Mouse (Mus musculus) embryonic facial prominence, embryonic 12.5 days (tissue): ENCODE results near the gene Oxct2a. TPM values are rescaled to one million over a fixed set of nuclear protein-coding genes. Genes with fewer than 3 reads are reported as not detected.
"Not testable (repeated sequence)": the region's sequence is repeated elsewhere in the genome, so short reads cannot be mapped to it uniquely, and the experiment has no call there.

ENCODE experiments used
- ATAC-seq: fragments of 200-750 bp; cut with Nextera tagmentation; 2 replicates; pipeline ENCODE4 v1.8.0; 2017; ENCODE audit not compliant: insufficient number of reproducible peaks, insufficient read depth, low FRiP score, low TSS enrichment
- H3K27ac ChIP-seq: fragments of 300-500 bp; sonication (generic); 2 replicates; pipeline ENCODE4 v1.5.1; 2016; ENCODE audit warnings: mild to moderate bottlenecking
- H3K27me3 ChIP-seq: fragments of 300-500 bp; sonication (generic); 2 replicates; pipeline ENCODE4 v1.6.1; 2016; ENCODE audit warnings: mild to moderate bottlenecking, moderate library complexity
- H3K36me3 ChIP-seq: fragments of 300-500 bp; sonication (generic); 2 replicates; pipeline ENCODE4 v1.6.1; 2016; ENCODE audit warnings: mild to moderate bottlenecking
- H3K4me1 ChIP-seq: fragments of 300-500 bp; sonication (generic); 2 replicates; pipeline ENCODE4 v1.6.1; 2016
- H3K4me2 ChIP-seq: fragments of 300-500 bp; sonication (generic); replicated peaks from 2 replicates; pipeline ENCODE4 v1.6.1; 2016; ENCODE audit warnings: mild to moderate bottlenecking, moderate library complexity
- H3K4me3 ChIP-seq: fragments of 300-500 bp; sonication (generic); 2 replicates; pipeline ENCODE4 v1.5.1; 2016; ENCODE audit warnings: mild to moderate bottlenecking
- H3K9ac ChIP-seq: fragments of 300-500 bp; sonication (generic); 2 replicates; pipeline ENCODE4 v1.6.1; 2016; ENCODE audit warnings: mild to moderate bottlenecking, moderate library complexity
- H3K9me3 ChIP-seq: fragments of 300-500 bp; sonication (generic); 2 replicates; pipeline ENCODE4 v1.6.1; 2016; ENCODE audit warnings: mild to moderate bottlenecking, moderate library complexity
- WGBS: fragments of 180-500 bp; shearing (Covaris S2); methylation state at CpG from one replicate; pipeline ENCODE4 v1.1.7; 2016; 5-methylcytosine and 5-hydroxymethylcytosine counted together
- polyA plus RNA-seq: library from polyadenylated mRNA; unstranded; fragments of >200 nt; fragmentation: Nextera tagmentation; extraction: Ambion mirVana; gene quantifications from 2 replicates; pipeline ENCODE4 v1.2.1, GENCODE M21; 2016

Gene Oxct2a
- polyA plus RNA-seq, 1 experiment from 2014 or later = not detected

DNA sequence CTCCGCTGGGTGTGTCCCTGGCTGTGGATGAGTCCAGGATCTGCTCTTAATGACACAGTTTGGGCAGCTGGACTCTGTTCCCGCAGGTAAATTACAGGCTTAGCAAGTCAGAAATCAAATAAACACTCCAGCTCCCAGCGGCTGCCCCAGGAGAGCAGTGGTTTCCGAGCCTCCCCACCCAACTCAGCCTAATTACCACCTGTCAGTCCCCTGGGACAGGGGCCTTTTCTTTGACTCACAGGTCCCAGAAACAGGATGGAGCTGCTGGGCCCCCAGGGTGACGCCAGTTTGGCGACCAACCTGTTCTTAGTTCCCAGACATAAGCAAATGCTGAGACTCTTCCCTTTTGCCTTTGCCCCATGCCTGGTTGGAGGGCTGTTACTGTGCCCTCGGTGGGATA is 11.6 kb downstream of the Oxct2a start:
- 66% methylated on average over 7 of the region's 7 CpGs for WGBS
- no peak overlapping the region for H3K9ac ChIP-seq
- ATAC-seq = no peak
- no peaks in the 10 kb centered on the region for H3K4me1 ChIP-seq
- no peaks in the 10 kb centered on the region for H3K27me3 ChIP-seq
- no peak overlapping the region for H3K4me3 ChIP-seq
- H3K4me2 ChIP-seq = no peak overlapping the region
- no peak overlapping the region for H3K27ac ChIP-seq
- no peaks in the 10 kb centered on the region for H3K9me3 ChIP-seq
- H3K36me3 ChIP-seq = no peaks in the 10 kb centered on the region

DNA sequence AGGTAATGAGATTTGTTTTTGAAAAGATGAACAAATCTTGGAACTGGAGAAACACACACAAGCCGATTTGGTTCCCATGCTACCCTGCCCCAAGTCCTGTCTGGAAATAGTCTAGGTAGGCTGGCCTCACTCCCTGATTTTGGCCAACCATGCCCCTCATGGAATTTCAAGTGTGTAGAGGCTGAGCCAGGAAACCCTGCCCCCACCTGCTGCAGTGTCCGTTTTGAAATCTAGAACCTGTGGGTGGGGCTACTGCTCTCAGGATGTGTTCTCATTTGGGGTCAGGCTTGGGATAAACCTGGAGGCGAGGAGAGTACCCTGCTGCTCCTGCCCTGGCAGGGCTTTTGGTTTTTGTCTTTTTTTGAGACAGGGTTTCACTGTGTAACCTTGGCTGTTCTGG is 15.1 kb downstream of the Oxct2a start:
- H3K4me3 ChIP-seq = no peak overlapping the region
- H3K9ac ChIP-seq = no peak overlapping the region
- no peaks in the 10 kb centered on the region for H3K4me1 ChIP-seq
- H3K9me3 ChIP-seq = no peaks in the 10 kb centered on the region
- peaks cover 12% of the 10 kb centered on the region for H3K36me3 ChIP-seq
- WGBS = 47% methylated on average over 3 of the region's 3 CpGs
- H3K27me3 ChIP-seq = no peaks in the 10 kb centered on the region
- H3K4me2 ChIP-seq = no peak overlapping the region
- no peak overlapping the region for H3K27ac ChIP-seq
- no peak for ATAC-seq

GRCm38 (mm10) chr4:123306999-123307398 is 16.4 kb downstream of the Oxct2a start:
- ATAC-seq = no peak
- Histone ChIP-seq H3K27me3 (no peaks in the 10 kb centered on the region), H3K9me3 (no peaks in the 10 kb centered on the region), H3K4me3 (no peak overlapping the region), H3K4me2 (no peak overlapping the region), H3K27ac (no peak overlapping the region), H3K9ac (no peak overlapping the region), H3K36me3 (peaks cover 25% of the 10 kb centered on the region), H3K4me1 (no peaks in the 10 kb centered on the region)
- WGBS = 87% methylated on average over 10 of the region's 10 CpGs

DNA sequence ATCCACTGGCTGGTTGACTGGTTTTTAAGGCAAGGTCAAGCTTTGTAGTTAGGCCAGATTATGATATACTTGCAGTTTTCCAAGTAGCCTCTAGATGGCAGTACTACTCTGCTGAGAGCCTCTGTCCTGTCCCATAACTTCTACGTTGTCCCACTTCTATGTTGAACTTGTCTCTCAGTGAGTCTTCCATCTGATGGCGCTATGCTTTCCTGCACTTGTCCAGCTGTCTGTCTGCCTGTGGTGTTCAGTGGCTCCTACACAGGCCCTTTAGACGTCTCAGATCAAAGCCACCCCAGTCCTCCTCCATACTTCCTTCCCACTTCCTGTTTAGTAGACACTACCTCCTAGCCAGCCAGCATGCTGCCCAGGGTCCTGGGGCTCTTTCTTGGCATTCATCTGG is 17.6 kb downstream of the Oxct2a start:
- Histone ChIP-seq H3K9ac (no peak overlapping the region), H3K36me3 (peaks cover 28% of the 10 kb centered on the region), H3K9me3 (no peaks in the 10 kb centered on the region), H3K27ac (no peak overlapping the region), H3K4me2 (no peak overlapping the region), H3K4me3 (no peak overlapping the region), H3K4me1 (no peaks in the 10 kb centered on the region), H3K27me3 (no peaks in the 10 kb centered on the region)
- 0 out of 2 replicates have a peak, but pooled peaks have one; percentile 35 for ATAC-seq
- 28% methylated on average over 3 of the region's 3 CpGs for WGBS

GRCm38 (mm10) chr4:123298980-123299670 is 24.3 kb downstream of the Oxct2a start:
- no peak for ATAC-seq
- Histone ChIP-seq H3K27ac (no peak overlapping the region), H3K4me1 (no peaks in the 10 kb centered on the region), H3K9ac (no peak overlapping the region), H3K4me3 (no peak overlapping the region), H3K36me3 (peaks cover 85% of the 10 kb centered on the region), H3K9me3 (no peaks in the 10 kb centered on the region), H3K4me2 (no peak overlapping the region), H3K27me3 (no peaks in the 10 kb centered on the region)
- 96% methylated on average over 11 of the region's 11 CpGs for WGBS

DNA sequence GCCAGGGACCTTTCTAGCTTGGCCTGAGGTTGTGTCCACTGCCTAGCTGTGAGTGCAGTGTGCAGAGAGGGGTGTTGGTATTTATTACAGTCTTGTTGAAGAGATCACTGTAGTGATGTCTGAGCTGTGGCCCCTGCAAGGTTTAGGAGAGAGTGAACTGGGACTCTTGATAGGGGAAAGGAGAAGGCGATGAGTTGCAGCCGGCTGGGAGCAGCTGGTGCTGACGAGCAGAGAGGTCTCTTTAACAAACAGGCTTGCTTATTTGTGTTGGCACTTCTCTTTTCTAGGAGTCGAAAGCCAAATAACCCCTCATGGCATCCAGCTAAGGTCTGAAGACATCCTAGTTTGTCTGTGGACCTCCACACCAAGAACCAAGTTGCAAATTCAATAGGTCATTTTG is 25.2 kb downstream of the Oxct2a start:
- Histone ChIP-seq H3K36me3 (peaks cover 85% of the 10 kb centered on the region), H3K4me2 (no peak overlapping the region), H3K27me3 (no peaks in the 10 kb centered on the region), H3K4me1 (no peaks in the 10 kb centered on the region), H3K9ac (no peak overlapping the region), H3K4me3 (no peak overlapping the region), H3K9me3 (no peaks in the 10 kb centered on the region), H3K27ac (no peak overlapping the region)
- WGBS = 93% methylated on average over 4 of the region's 4 CpGs
- no peak for ATAC-seq

DNA sequence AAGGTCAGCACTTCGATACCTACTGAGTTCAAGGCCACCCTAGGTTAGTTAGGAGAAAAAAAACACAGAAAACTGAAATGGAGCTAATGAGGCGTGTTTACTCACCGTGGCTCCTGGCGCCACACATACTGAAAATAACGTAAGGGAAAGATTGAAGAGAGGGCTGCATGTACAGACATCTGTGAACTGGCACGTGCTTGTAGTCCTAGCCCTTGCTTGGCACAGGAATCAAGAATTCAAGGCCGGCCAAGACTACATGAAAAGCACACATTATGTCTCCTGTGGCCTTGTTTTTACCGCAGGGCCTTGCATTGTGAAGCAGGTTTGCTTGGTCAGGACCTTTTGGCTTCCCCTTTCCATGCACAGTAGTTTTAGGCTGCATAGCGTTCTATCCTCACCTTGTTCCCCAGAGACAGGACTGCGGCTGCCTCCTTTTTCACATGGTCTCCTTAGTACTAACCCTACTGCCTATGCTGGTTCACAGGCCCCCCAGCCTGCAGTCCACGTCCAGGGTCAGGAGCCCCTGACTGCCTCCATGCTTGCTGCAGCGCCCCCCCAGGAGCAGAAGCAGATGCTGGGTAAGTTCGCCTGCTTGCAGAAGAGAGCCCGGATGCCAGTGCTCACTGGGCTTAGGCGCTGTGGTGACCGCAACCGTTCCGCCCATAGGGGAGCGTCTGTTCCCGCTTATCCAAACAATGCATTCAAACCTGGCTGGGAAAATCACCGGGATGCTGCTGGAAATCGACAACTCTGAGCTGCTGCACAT is 26.1 kb downstream of the Oxct2a start:
- ATAC-seq = no peak
- peaks cover 85% of the 10 kb centered on the region for H3K36me3 ChIP-seq
- H3K4me3 ChIP-seq = no peak overlapping the region
- no peaks in the 10 kb centered on the region for H3K9me3 ChIP-seq
- WGBS = 87% methylated on average over 22 of the region's 22 CpGs
- no peak overlapping the region for H3K4me2 ChIP-seq
- H3K27ac ChIP-seq = no peak overlapping the region
- no peaks in the 10 kb centered on the region for H3K4me1 ChIP-seq
- no peak overlapping the region for H3K9ac ChIP-seq
- H3K27me3 ChIP-seq = no peaks in the 10 kb centered on the region

- no peaks in the 10 kb centered on the region for H3K4me1 ChIP-seq
- H3K9me3 ChIP-seq = no peaks in the 10 kb centered on the region
- H3K36me3 ChIP-seq = peaks cover 92% of the 10 kb centered on the region
- H3K4me3 ChIP-seq = no peak overlapping the region
- H3K27me3 ChIP-seq = no peaks in the 10 kb centered on the region
- H3K27ac ChIP-seq = no peak overlapping the region
- H3K4me2 ChIP-seq = no peak overlapping the region
- H3K9ac ChIP-seq = no peak overlapping the region
- ATAC-seq = no peak
- WGBS = 84% methylated on average over 5 of the region's 5 CpGs
Measured at GRCm38 (mm10) chr4:123296148-123296534, 27.3 kb downstream of the Oxct2a start.

GRCm38 (mm10) chr4:123295516-123296147 is 27.8 kb downstream of the Oxct2a start:
- H3K9me3 ChIP-seq = no peaks in the 10 kb centered on the region
- peaks cover 95% of the 10 kb centered on the region for H3K36me3 ChIP-seq
- no peak for ATAC-seq
- no peak overlapping the region for H3K27ac ChIP-seq
- no peak overlapping the region for H3K9ac ChIP-seq
- H3K27me3 ChIP-seq = no peaks in the 10 kb centered on the region
- H3K4me2 ChIP-seq = no peak overlapping the region
- no peak overlapping the region for H3K4me3 ChIP-seq
- 85% methylated on average over 21 of the region's 21 CpGs for WGBS
- no peaks in the 10 kb centered on the region for H3K4me1 ChIP-seq

DNA sequence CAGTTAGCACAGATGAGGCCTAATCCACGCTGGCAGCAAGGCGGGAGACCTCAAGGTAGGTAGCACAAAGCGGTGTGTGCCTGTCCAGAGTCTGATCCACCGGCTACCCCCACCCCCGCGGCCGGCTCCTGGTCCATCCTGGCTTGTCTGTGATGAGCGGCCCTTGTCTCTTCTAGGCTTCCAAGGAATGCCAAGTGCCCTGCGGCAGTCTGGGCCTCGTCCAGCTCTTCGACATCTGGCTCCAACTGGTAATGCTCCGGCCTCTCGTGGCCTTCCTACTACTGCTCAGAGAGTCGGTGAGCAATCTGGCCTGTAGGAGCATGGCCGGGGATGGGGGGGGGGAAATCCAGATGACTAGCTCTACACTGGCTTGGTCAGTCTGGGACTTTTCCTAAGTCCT is 28.4 kb downstream of the Oxct2a start:
- 79% methylated on average over 15 of the region's 15 CpGs for WGBS
- H3K27me3 ChIP-seq, H3K4me1 ChIP-seq, H3K9ac ChIP-seq, ATAC-seq, H3K9me3 ChIP-seq, H3K4me2 ChIP-seq, H3K27ac ChIP-seq, H3K4me3 ChIP-seq: not testable (repeated sequence)
- peaks cover 90% of the 10 kb centered on the region for H3K36me3 ChIP-seq

DNA sequence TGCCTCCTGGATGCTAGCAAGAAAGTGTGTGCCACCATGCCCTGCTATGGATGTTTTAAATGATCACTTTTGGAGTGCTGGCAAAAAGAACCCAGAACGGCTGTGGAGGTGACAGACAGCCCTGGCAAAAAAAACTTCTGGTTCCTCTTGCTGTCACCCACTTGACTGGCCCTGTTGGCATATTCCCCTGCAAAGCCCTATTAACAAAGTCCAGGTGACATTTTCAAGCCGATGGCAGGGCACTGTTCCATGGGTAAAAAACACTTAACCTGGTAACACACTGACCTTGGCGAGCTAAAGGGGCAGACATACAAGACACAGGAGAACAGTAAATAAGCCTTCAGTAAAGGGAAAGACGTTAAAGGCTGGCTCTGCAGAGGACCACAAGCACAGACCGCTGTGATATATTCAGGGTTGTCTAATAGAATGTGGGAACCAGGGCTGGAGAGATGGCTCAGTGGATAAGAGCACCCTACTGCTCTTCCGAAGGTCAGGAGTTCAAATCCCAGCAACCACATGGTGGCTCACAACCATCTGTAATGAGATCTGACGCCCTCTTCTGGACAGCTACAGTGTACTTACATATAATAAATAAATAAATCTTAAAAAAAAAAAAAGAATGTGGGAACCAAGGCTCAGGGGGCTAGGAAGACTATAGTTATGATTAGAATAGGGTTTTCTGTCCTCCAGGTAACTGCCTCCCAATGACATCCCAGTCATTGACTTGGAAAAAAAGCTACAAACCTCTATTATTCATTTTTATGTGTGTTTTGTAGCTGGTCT is 29.6 kb downstream of the Oxct2a start:
- H3K9me3 ChIP-seq = no peaks in the 10 kb centered on the region
- H3K9ac ChIP-seq = no peak overlapping the region
- no peak overlapping the region for H3K27ac ChIP-seq
- H3K4me1 ChIP-seq = no peaks in the 10 kb centered on the region; the same call in 1 of the 2 replicates
- 79% methylated on average over 7 of the region's 7 CpGs for WGBS
- no peak overlapping the region for H3K4me3 ChIP-seq
- H3K4me2 ChIP-seq = no peak overlapping the region
- H3K27me3 ChIP-seq = no peaks in the 10 kb centered on the region
- H3K36me3 ChIP-seq = peaks cover 90% of the 10 kb centered on the region
- no peak for ATAC-seq
